Mouse (Mus musculus) MEL-GATA-1-ER (cell line): ENCODE results near the gene Golga1.

Experiments
- DNase-seq: peaks from one replicate; pipeline ENCODE4 v3.0.0-alpha.2; 2012; ENCODE audit warnings: low read depth; ENCODE audit errors: extremely low read depth

The Golga1 gene

DNA sequence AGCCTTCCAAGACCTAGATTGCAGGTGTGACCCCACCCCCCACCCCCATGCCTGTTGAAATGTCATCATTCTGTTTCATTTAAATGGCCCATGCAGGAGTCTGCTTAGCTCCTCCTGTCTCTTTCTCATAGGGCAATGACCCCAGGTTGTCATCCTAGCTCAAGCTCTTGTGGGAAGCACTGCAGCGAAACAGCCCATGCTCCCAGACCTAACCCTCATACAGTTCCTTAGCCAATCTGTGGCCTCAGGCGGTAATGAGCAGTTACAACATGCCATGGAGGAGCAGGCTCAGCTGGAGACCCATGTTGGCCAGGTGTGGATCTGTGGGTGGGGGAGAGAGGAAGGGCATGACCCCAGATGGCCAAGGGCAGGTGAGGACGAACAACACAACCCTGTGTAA, 90.2 kb downstream of the Golga1 start:
- no peak for DNase-seq

DNA sequence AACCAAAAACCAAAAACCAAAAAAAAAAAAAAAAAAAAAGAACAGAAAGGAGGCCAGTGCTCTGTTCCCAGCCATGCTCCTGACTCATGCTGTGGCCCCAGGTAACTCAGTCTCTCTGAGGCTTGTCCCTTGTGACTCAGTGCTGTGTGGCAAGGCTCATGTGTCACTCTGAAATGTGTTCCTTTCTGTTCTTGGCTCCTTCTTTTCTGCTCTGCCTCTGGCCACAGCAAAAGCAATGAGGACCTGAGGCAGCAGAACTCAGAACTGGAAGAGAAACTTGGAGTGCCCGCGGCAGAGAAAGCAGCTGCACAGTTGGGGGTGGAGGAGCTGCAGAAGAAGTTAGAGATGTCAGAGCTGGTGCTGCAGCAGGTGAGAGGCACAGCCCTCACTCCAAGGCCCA, 91.2 kb downstream of the Golga1 start:
- no peak for DNase-seq

DNA sequence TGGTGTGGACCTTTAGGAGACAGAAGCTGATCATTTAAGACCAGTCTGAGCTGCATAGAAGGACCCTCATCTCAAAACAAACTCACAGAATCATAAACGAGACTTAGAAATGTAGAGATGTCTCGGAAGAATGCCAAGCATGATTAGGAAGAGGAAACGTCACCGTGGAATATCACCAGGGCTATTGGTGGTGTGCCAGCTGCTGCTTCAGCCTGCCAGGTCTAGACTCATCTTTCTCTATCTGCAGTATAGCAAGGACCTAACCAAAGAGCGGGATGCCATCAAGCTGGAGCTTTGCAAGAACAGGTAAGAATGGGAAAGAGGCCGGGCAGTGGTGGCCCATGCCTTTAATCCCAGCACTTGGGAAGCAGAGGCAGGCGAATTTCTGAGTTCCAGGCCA, 91.6 kb downstream of the Golga1 start:
- DNase-seq, result no peak

DNA sequence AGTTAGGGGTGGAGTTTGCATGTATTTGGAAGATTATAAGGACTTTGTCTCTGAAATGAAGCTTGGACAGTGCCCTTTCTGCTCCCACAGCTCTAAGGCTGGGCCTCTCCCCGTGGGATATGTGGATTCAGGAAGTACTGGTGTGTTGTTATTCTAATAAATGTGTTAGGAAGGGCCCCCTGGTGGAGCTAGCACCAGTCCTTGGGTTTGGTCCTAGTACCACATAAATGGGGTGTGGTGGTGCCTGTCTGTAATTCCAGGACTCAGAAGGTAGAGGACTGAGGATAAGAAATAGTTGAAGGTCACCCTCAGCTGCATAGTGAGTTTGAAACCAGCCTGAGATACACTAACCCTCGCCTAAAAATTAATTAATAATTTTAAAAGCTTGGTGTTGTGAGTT, 92.1 kb downstream of the Golga1 start:
- no peak for DNase-seq

DNA sequence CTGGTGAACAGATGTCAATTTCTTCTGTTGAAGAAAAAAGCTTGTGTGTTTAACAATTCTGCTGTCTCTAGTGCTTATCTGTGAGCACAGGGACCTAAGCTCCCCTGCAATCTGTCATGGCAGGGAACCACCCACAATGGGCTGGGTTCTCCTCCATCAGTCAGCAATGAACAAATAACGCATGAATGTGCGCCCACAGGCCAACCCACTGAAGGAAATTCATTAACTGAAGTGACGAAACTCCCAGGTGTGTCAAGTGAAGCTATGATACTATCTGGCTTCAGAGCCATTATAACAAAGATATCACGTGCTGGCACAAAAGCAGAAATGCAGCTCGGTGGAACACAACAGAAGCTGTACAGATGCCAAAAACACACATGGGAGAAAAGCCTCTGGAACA, 95.3 kb downstream of the Golga1 start:
- DNase-seq, result peak; percentile 59

DNA sequence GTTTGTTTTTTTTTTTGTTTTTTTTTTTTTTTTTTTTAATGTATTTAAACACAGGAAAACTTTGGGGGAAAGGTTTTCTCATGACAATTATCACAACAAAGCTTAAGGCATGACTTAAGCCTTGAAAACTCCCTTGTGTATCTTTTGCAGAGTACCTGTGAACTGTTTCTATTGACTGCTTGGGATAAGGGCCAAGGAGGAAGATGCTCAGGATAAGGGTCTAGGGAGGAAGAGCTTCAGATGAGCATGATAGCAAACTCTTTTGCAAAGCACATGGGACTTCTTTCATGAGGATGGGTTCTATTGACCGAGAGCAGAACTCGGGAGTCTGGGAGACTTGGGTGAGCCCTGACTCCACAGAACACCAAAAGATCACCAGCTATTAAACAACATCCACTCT, 95.7 kb downstream of the Golga1 start:
- no peak for DNase-seq
